Mouse (Mus musculus): ENCODE measurements around the gene Amz1. TPM values are rescaled to one million over a fixed set of nuclear protein-coding genes. Genes with fewer than 3 reads are reported as not detected.
A peak's percentile ranks its signal among the peaks of the same experiment; 100 is the strongest.

The Amz1 gene
- polyA plus RNA-seq, 1 experiment from 2014 or later: 1.1 TPM

GRCm38 (mm10) chr5:140768333-140768732, 44.4 kb downstream of the Amz1 start:
- H3K4me2 ChIP-seq (ENCODE audit: low read depth, low read length): no peak overlapping the region; the same call in 1 of the 2 replicates

GRCm38 (mm10) chr5:140771612-140772011, 47.7 kb downstream of the Amz1 start:
- Histone ChIP-seq H3K9me3 (replicated peaks; ENCODE audit: control insufficient read depth, low read length) (no peaks in the 10 kb centered on the region), H3K4me2 (ENCODE audit: low read depth, low read length) (no peak overlapping the region), H3K4me3 (ENCODE audit: low read length) (no peak overlapping the region), H3K4me1 (ENCODE audit: control insufficient read depth, insufficient read depth, low read length) (peaks cover 51% of the 10 kb centered on the region), H3K36me3 (ENCODE audit: control insufficient read depth, insufficient read depth) (no peaks in the 10 kb centered on the region), H3K27ac (ENCODE audit: low read length) (peak overlapping the region; percentile 77), H3K27me3 (ENCODE audit: control insufficient read depth, insufficient read depth, low read length) (no peaks in the 10 kb centered on the region), H3K9ac (ENCODE audit: low read length) (0 out of 2 replicates have a peak overlapping the region, but pooled peaks have one; percentile 17)
- 47% methylated on average over 6 of the region's 6 CpGs for WGBS
- no peak for ATAC-seq (replicated peaks; ENCODE audit: extremely low read depth, insufficient read depth, low FRiP score)

More at GRCm38 (mm10) chr5:140768333-140768732, 44.4 kb downstream of the Amz1 start:
- 0 out of 2 replicates have a peak, but pooled peaks have one; percentile 5 for ATAC-seq (replicated peaks; ENCODE audit: extremely low read depth, insufficient read depth, low FRiP score)
- no peaks in the 10 kb centered on the region for H3K27me3 ChIP-seq (ENCODE audit: control insufficient read depth, insufficient read depth, low read length)
- H3K27ac ChIP-seq (ENCODE audit: low read length): peak overlapping the region; percentile 89
- H3K4me1 ChIP-seq (ENCODE audit: control insufficient read depth, insufficient read depth, low read length): peaks cover 49% of the 10 kb centered on the region
- H3K4me3 ChIP-seq (ENCODE audit: low read length): no peak overlapping the region
- 47% methylated on average over 5 of the region's 5 CpGs for WGBS
- H3K9ac ChIP-seq (ENCODE audit: low read length): peak overlapping the region; percentile 30
- no peaks in the 10 kb centered on the region for H3K9me3 ChIP-seq (replicated peaks; ENCODE audit: control insufficient read depth, low read length)
- no peaks in the 10 kb centered on the region for H3K36me3 ChIP-seq (ENCODE audit: control insufficient read depth, insufficient read depth)

- Histone ChIP-seq H3K9me3 (replicated peaks; ENCODE audit: control insufficient read depth, low read length) (no peaks in the 10 kb centered on the region), H3K27ac (ENCODE audit: low read length) (peak overlapping the region; percentile 77), H3K4me2 (ENCODE audit: low read depth, low read length) (no peak overlapping the region), H3K9ac (ENCODE audit: low read length) (no peak overlapping the region), H3K4me1 (ENCODE audit: control insufficient read depth, insufficient read depth, low read length) (peaks cover 52% of the 10 kb centered on the region), H3K36me3 (ENCODE audit: control insufficient read depth, insufficient read depth) (no peaks in the 10 kb centered on the region), H3K4me3 (ENCODE audit: low read length) (no peak overlapping the region), H3K27me3 (ENCODE audit: control insufficient read depth, insufficient read depth, low read length) (no peaks in the 10 kb centered on the region)
- WGBS: 45% methylated on average over 7 of the region's 7 CpGs
- ATAC-seq (replicated peaks; ENCODE audit: extremely low read depth, insufficient read depth, low FRiP score): no peak
These were observed 48.2 kb downstream of the Amz1 start for GRCm38 (mm10) chr5:140772158-140772557.

- Histone ChIP-seq H3K27ac (ENCODE audit: low read length) (no peak overlapping the region), H3K9ac (ENCODE audit: low read length) (no peak overlapping the region), H3K4me2 (ENCODE audit: low read depth, low read length) (no peak overlapping the region), H3K27me3 (ENCODE audit: control insufficient read depth, insufficient read depth, low read length) (no peaks in the 10 kb centered on the region), H3K4me3 (ENCODE audit: low read length) (no peak overlapping the region), H3K4me1 (ENCODE audit: control insufficient read depth, insufficient read depth, low read length) (peaks cover 30% of the 10 kb centered on the region), H3K9me3 (replicated peaks; ENCODE audit: control insufficient read depth, low read length) (no peaks in the 10 kb centered on the region), H3K36me3 (ENCODE audit: control insufficient read depth, insufficient read depth) (no peaks in the 10 kb centered on the region; the same call in 1 of the 2 replicates)
- ATAC-seq (replicated peaks; ENCODE audit: extremely low read depth, insufficient read depth, low FRiP score): no peak
- 95% methylated on average over 4 of the region's 4 CpGs for WGBS
These were observed 51.2 kb downstream of the Amz1 start for GRCm38 (mm10) chr5:140775111-140775510.

- Histone ChIP-seq H3K27ac (ENCODE audit: low read length) (peak overlapping the region; percentile 14; the same call in 1 of the 2 replicates), H3K36me3 (ENCODE audit: control insufficient read depth, insufficient read depth) (no peaks in the 10 kb centered on the region; the same call in none of the 2 replicates), H3K9ac (ENCODE audit: low read length) (peak overlapping the region; percentile 11; the same call in 1 of the 2 replicates), H3K9me3 (replicated peaks; ENCODE audit: control insufficient read depth, low read length) (no peaks in the 10 kb centered on the region), H3K4me2 (ENCODE audit: low read depth, low read length) (no peak overlapping the region), H3K27me3 (ENCODE audit: control insufficient read depth, insufficient read depth, low read length) (no peaks in the 10 kb centered on the region), H3K4me3 (ENCODE audit: low read length) (no peak overlapping the region), H3K4me1 (ENCODE audit: control insufficient read depth, insufficient read depth, low read length) (peaks cover 30% of the 10 kb centered on the region)
- WGBS: 54% methylated on average over 9 of the region's 9 CpGs
- no peak for ATAC-seq (replicated peaks; ENCODE audit: extremely low read depth, insufficient read depth, low FRiP score)
These were observed 53.0 kb downstream of the Amz1 start for GRCm38 (mm10) chr5:140776968-140777367.

GRCm38 (mm10) chr5:140781122-140781521, 57.2 kb downstream of the Amz1 start:
- H3K27ac ChIP-seq (ENCODE audit: low read length): peak overlapping the region; percentile 18
- 75% methylated on average over 5 of the region's 5 CpGs for WGBS
- 0 out of 2 replicates have a peak, but pooled peaks cover 2% of the 10 kb centered on the region for H3K9me3 ChIP-seq (replicated peaks; ENCODE audit: control insufficient read depth, low read length)
- H3K27me3 ChIP-seq (ENCODE audit: control insufficient read depth, insufficient read depth, low read length): no peaks in the 10 kb centered on the region
- no peak overlapping the region for H3K9ac ChIP-seq (ENCODE audit: low read length)
- H3K4me1 ChIP-seq (ENCODE audit: control insufficient read depth, insufficient read depth, low read length): peaks cover 35% of the 10 kb centered on the region
- no peak for ATAC-seq (replicated peaks; ENCODE audit: extremely low read depth, insufficient read depth, low FRiP score)
- peaks cover 16% of the 10 kb centered on the region for H3K36me3 ChIP-seq (ENCODE audit: control insufficient read depth, insufficient read depth)
- H3K4me3 ChIP-seq (ENCODE audit: low read length): no peak overlapping the region
- H3K4me2 ChIP-seq (ENCODE audit: low read depth, low read length): no peak overlapping the region

- peaks cover 29% of the 10 kb centered on the region for H3K4me1 ChIP-seq (ENCODE audit: control insufficient read depth, insufficient read depth, low read length)
- no peak overlapping the region for H3K4me2 ChIP-seq (ENCODE audit: low read depth, low read length)
- H3K27ac ChIP-seq (ENCODE audit: low read length): peak overlapping the region; percentile 57
- 0 out of 2 replicates have a peak, but pooled peaks have one; percentile 15 for ATAC-seq (replicated peaks; ENCODE audit: extremely low read depth, insufficient read depth, low FRiP score)
- peaks cover 16% of the 10 kb centered on the region for H3K36me3 ChIP-seq (ENCODE audit: control insufficient read depth, insufficient read depth)
- 0 out of 2 replicates have a peak, but pooled peaks cover 2% of the 10 kb centered on the region for H3K9me3 ChIP-seq (replicated peaks; ENCODE audit: control insufficient read depth, low read length)
- no peak overlapping the region for H3K9ac ChIP-seq (ENCODE audit: low read length)
- 78% methylated on average over 8 of the region's 8 CpGs for WGBS
- no peaks in the 10 kb centered on the region for H3K27me3 ChIP-seq (ENCODE audit: control insufficient read depth, insufficient read depth, low read length)
- no peak overlapping the region for H3K4me3 ChIP-seq (ENCODE audit: low read length)
These were observed 58.1 kb downstream of the Amz1 start for GRCm38 (mm10) chr5:140781886-140782572.

GRCm38 (mm10) chr5:140783577-140783976, 59.6 kb downstream of the Amz1 start:
- H3K9ac ChIP-seq (ENCODE audit: low read length): no peak overlapping the region
- no peaks in the 10 kb centered on the region for H3K27me3 ChIP-seq (ENCODE audit: control insufficient read depth, insufficient read depth, low read length)
- H3K4me1 ChIP-seq (ENCODE audit: control insufficient read depth, insufficient read depth, low read length): peaks cover 28% of the 10 kb centered on the region
- ATAC-seq (replicated peaks; ENCODE audit: extremely low read depth, insufficient read depth, low FRiP score): no peak
- H3K27ac ChIP-seq (ENCODE audit: low read length): no peak overlapping the region; the same call in 1 of the 2 replicates
- H3K36me3 ChIP-seq (ENCODE audit: control insufficient read depth, insufficient read depth): peaks cover 16% of the 10 kb centered on the region
- WGBS: 88% methylated on average over 4 of the region's 4 CpGs
- H3K4me3 ChIP-seq (ENCODE audit: low read length): no peak overlapping the region
- 0 out of 2 replicates have a peak, but pooled peaks cover 2% of the 10 kb centered on the region for H3K9me3 ChIP-seq (replicated peaks; ENCODE audit: control insufficient read depth, low read length)
- H3K4me2 ChIP-seq (ENCODE audit: low read depth, low read length): no peak overlapping the region

GRCm38 (mm10) chr5:140784288-140784687, 60.4 kb downstream of the Amz1 start:
- peaks cover 35% of the 10 kb centered on the region for H3K4me1 ChIP-seq (ENCODE audit: control insufficient read depth, insufficient read depth, low read length)
- H3K9ac ChIP-seq (ENCODE audit: low read length): no peak overlapping the region
- H3K4me2 ChIP-seq (ENCODE audit: low read depth, low read length): no peak overlapping the region
- no peaks in the 10 kb centered on the region for H3K27me3 ChIP-seq (ENCODE audit: control insufficient read depth, insufficient read depth, low read length)
- no peak overlapping the region for H3K4me3 ChIP-seq (ENCODE audit: low read length)
- H3K36me3 ChIP-seq (ENCODE audit: control insufficient read depth, insufficient read depth): peaks cover 16% of the 10 kb centered on the region
- no peak for ATAC-seq (replicated peaks; ENCODE audit: extremely low read depth, insufficient read depth, low FRiP score)
- 0 out of 2 replicates have a peak, but pooled peaks cover 2% of the 10 kb centered on the region for H3K9me3 ChIP-seq (replicated peaks; ENCODE audit: control insufficient read depth, low read length)
- 73% methylated on average over 6 of the region's 6 CpGs for WGBS
- no peak overlapping the region; the same call in 1 of the 2 replicates for H3K27ac ChIP-seq (ENCODE audit: low read length)

Data from heart, embryonic 16.5 days (tissue).